Mouse (Mus musculus): ENCODE data around the gene Bbip1. TPM values are rescaled to one million over a fixed set of nuclear protein-coding genes. Genes with fewer than 3 reads are reported as not detected.

Gene Bbip1
- polyA plus RNA-seq, 1 experiment from 2014 or later, result 111 TPM

GRCm38 (mm10) chr19:53899941-53900610, 44.4 kb downstream of the Bbip1 start:
- Histone ChIP-seq H3K4me3 (replicated peaks; ENCODE audit: low read depth, low read length) (no peak overlapping the region), H3K27me3 (ENCODE audit: insufficient read depth, low read length) (no peaks in the 10 kb centered on the region), H3K4me1 (replicated peaks; ENCODE audit: insufficient read depth, low read length) (peaks cover 9% of the 10 kb centered on the region; the same call in 1 of the 2 replicates), H3K36me3 (ENCODE audit: insufficient read depth, low read length) (no peaks in the 10 kb centered on the region), H3K9ac (ENCODE audit: low read depth, low read length) (no peak overlapping the region), H3K27ac (no peak overlapping the region), H3K9me3 (replicated peaks; ENCODE audit: low read length) (no peaks in the 10 kb centered on the region), H3K4me2 (ENCODE audit: low read length) (no peak overlapping the region)
- ATAC-seq (replicated peaks; ENCODE audit: low FRiP score, low read depth), result no peak
- DNase-seq (ENCODE audit: low spot score), result no peak
- no peak for TF ChIP-seq CTCF (IDR thresholded peaks at IDR 0.05; ENCODE audit: low read depth)
- 82% methylated on average over 14 of the region's 14 CpGs for WGBS

DNA sequence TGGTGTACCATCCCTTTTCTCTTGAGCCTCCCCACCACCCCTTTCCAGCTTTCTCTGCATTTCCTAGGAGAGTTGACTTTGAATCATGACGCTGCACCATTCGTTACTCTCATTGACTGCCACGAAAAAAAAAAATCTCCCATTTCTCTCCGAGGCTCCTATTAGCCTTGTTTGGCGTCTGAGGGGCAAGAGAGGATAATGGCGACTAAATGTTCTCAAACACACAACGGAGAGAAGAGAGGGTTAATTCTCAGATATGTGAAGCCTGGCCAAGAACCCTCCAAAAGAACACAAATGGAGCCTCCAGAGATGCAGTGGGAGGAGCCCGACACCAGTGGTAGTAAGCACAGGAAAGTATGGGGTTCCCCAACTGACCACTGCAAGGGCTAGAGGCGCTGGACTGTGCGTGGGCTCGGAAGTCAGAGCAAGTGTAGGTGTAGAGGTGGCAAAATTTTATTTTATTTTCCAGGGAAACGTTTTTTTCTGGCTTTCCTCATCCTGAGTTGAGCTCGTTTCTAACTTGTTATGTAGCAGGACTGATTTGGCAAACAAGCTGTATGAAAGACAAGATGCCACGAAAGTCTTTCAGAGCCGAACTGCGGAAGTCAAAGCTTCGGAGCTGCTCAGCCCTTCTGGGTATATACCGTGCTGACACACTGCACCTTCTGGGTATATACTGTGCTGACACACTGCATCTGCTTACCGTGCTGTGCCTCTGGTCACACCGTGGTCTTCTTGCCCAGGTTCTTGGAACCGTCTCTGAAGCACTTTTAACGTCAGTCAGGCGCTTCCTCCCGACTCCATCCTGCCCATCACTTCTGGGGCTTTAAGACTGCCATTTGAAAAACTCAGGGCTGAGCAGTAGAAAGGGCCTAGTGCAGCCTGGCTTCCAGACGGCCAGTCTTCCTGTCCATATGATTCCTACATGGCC, 45.2 kb downstream of the Bbip1 start:
- no peak for TF ChIP-seq CTCF (IDR thresholded peaks at IDR 0.05; ENCODE audit: low read depth)
- ATAC-seq (replicated peaks; ENCODE audit: low FRiP score, low read depth), result no peak
- Histone ChIP-seq H3K9ac (ENCODE audit: low read depth, low read length) (no peak overlapping the region), H3K27me3 (ENCODE audit: insufficient read depth, low read length) (no peaks in the 10 kb centered on the region), H3K4me2 (ENCODE audit: low read length) (no peak overlapping the region), H3K4me3 (replicated peaks; ENCODE audit: low read depth, low read length) (no peak overlapping the region), H3K4me1 (replicated peaks; ENCODE audit: insufficient read depth, low read length) (0 out of 2 replicates have a peak, but pooled peaks cover 7% of the 10 kb centered on the region), H3K9me3 (replicated peaks; ENCODE audit: low read length) (no peaks in the 10 kb centered on the region), H3K36me3 (ENCODE audit: insufficient read depth, low read length) (no peaks in the 10 kb centered on the region), H3K27ac (no peak overlapping the region)
- no peak for DNase-seq (ENCODE audit: low spot score)
- 77% methylated on average over 25 of the region's 25 CpGs for WGBS

DNA sequence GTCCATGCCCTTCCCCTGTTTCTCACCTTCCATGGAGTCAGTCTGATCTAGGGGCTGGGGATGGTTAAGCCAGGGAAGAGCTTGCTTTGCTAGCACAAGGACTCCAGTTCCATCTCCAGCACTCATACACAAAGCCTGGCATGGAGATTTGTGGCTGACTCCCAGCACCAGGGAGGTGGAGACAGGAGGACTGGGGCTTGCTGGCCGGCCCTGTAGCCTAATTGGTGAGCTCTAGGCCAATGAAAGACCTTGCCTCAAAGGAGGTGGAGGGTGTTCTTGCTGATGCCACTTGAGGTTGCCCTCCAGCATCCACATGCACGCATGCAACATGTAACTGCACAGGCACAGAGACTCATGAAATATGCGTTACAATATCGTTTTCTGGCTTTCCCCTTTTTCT, 45.9 kb downstream of the Bbip1 start:
- H3K9ac ChIP-seq (ENCODE audit: low read depth, low read length), result no peak overlapping the region
- H3K9me3 ChIP-seq (replicated peaks; ENCODE audit: low read length), result no peaks in the 10 kb centered on the region
- H3K36me3 ChIP-seq (ENCODE audit: insufficient read depth, low read length), result no peaks in the 10 kb centered on the region
- H3K27ac ChIP-seq, result no peak overlapping the region
- WGBS, result 59% methylated on average over 4 of the region's 4 CpGs
- ATAC-seq (replicated peaks; ENCODE audit: low FRiP score, low read depth), result no peak
- H3K4me2 ChIP-seq (ENCODE audit: low read length), result no peak overlapping the region
- peaks cover 11% of the 10 kb centered on the region; the same call in 1 of the 2 replicates for H3K4me1 ChIP-seq (replicated peaks; ENCODE audit: insufficient read depth, low read length)
- TF ChIP-seq CTCF (IDR thresholded peaks at IDR 0.05; ENCODE audit: low read depth), result no peak
- DNase-seq (ENCODE audit: low spot score), result no peak
- H3K4me3 ChIP-seq (replicated peaks; ENCODE audit: low read depth, low read length), result no peak overlapping the region
- H3K27me3 ChIP-seq (ENCODE audit: insufficient read depth, low read length), result no peaks in the 10 kb centered on the region

- no peak for TF ChIP-seq CTCF (IDR thresholded peaks at IDR 0.05; ENCODE audit: low read depth)
- Histone ChIP-seq H3K4me1 (replicated peaks; ENCODE audit: insufficient read depth, low read length) (peaks cover 11% of the 10 kb centered on the region; the same call in 1 of the 2 replicates), H3K27me3 (ENCODE audit: insufficient read depth, low read length) (no peaks in the 10 kb centered on the region), H3K4me3 (replicated peaks; ENCODE audit: low read depth, low read length) (no peak overlapping the region), H3K36me3 (ENCODE audit: insufficient read depth, low read length) (no peaks in the 10 kb centered on the region), H3K27ac (no peak overlapping the region), H3K9me3 (replicated peaks; ENCODE audit: low read length) (no peaks in the 10 kb centered on the region), H3K9ac (ENCODE audit: low read depth, low read length) (no peak overlapping the region), H3K4me2 (ENCODE audit: low read length) (no peak overlapping the region)
- WGBS, result 80% methylated on average over 5 of the region's 5 CpGs
- no peak for DNase-seq (ENCODE audit: low spot score)
- ATAC-seq (replicated peaks; ENCODE audit: low FRiP score, low read depth), result no peak
Observed at GRCm38 (mm10) chr19:53898046-53898445, 46.4 kb downstream of the Bbip1 start.

DNA sequence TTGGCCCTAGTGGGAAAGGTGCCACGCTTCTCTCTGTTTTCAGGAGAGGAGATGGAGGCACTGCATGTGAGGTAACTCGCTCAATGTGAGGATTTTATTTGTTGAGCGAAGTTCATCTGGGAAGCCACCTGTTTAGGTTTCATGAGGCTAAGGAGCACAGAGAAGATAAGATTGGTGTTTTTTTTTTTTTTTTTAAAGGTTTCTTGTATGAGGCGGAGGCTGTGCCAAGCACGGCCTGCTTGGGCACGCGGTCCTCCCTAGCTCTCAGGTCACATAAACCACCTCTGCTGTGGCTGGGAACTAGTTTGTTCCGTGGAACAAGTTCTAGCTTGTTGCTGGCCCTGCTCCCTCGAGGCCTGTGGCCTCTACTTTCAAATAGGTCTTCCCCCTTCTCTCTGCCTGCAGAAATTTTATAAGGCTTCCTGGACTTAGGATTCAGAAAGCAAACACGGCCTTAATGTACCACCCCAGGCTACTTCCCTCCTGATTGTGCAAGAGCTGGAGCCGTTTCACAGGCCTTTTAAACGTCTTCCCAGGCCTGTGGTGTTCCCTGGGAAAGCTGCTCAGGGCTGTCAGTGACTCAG, 49.8 kb downstream of the Bbip1 start:
- no peak overlapping the region for H3K4me3 ChIP-seq (replicated peaks; ENCODE audit: low read depth, low read length)
- 64% methylated on average over 12 of the region's 12 CpGs for WGBS
- no peak for ATAC-seq (replicated peaks; ENCODE audit: low FRiP score, low read depth)
- H3K27me3 ChIP-seq (ENCODE audit: insufficient read depth, low read length), result no peaks in the 10 kb centered on the region
- H3K9me3 ChIP-seq (replicated peaks; ENCODE audit: low read length), result no peaks in the 10 kb centered on the region
- H3K9ac ChIP-seq (ENCODE audit: low read depth, low read length), result no peak overlapping the region; the same call in 1 of the 2 replicates
- no peak for DNase-seq (ENCODE audit: low spot score)
- peaks cover 5% of the 10 kb centered on the region; the same call in 1 of the 2 replicates for H3K4me1 ChIP-seq (replicated peaks; ENCODE audit: insufficient read depth, low read length)
- peak overlapping the region; percentile 36; the same call in 1 of the 2 replicates for H3K27ac ChIP-seq
- no peak for TF ChIP-seq CTCF (IDR thresholded peaks at IDR 0.05; ENCODE audit: low read depth)
- H3K36me3 ChIP-seq (ENCODE audit: insufficient read depth, low read length), result no peaks in the 10 kb centered on the region
- H3K4me2 ChIP-seq (ENCODE audit: low read length), result no peak overlapping the region

DNA sequence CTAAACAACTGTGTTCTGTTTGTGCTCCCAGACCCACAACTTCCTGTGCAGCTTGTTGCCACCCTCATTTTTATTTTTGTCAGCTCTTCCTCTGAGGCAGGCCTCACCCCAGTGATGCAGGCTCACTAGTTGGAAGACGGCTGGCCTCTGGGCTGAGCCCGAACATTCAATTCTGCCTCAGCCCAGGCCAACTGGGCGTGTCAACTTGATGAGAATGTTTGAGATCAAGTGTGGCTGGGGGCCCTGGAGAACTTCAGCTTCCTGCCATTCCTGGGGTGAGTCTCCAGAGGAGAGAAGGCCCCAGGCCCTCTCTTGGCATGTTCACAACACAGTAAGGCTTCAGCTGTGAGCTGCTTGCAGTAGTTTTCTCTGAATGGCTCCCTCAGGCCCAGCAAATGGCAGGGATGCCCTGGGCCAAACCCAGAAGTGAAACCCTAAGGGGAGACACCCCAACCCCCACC, 50.7 kb downstream of the Bbip1 start:
- peak overlapping the region; percentile 22; the same call in 1 of the 2 replicates for H3K27ac ChIP-seq
- no peak for ATAC-seq (replicated peaks; ENCODE audit: low FRiP score, low read depth)
- no peak for DNase-seq (ENCODE audit: low spot score)

More for the DNA sequence above, 50.7 kb downstream of the Bbip1 start:
- peaks cover 5% of the 10 kb centered on the region; the same call in 1 of the 2 replicates for H3K4me1 ChIP-seq (replicated peaks; ENCODE audit: insufficient read depth, low read length)
- H3K4me2 ChIP-seq (ENCODE audit: low read length), result no peak overlapping the region
- no peak for TF ChIP-seq CTCF (IDR thresholded peaks at IDR 0.05; ENCODE audit: low read depth)
- no peaks in the 10 kb centered on the region for H3K36me3 ChIP-seq (ENCODE audit: insufficient read depth, low read length)
- H3K9ac ChIP-seq (ENCODE audit: low read depth, low read length), result no peak overlapping the region
- no peaks in the 10 kb centered on the region for H3K27me3 ChIP-seq (ENCODE audit: insufficient read depth, low read length)
- 51% methylated on average over 3 of the region's 3 CpGs for WGBS
- H3K9me3 ChIP-seq (replicated peaks; ENCODE audit: low read length), result no peaks in the 10 kb centered on the region
- no peak overlapping the region for H3K4me3 ChIP-seq (replicated peaks; ENCODE audit: low read depth, low read length)
